Mouse (Mus musculus): ENCODE results near the gene Ercc5.

GRCm38 (mm10) chr1:44161818-44162217 lies 14.3 kb downstream of the Ercc5 start:
- TF ChIP-seq POLR2A (IDR thresholded peaks at IDR 0.05; ENCODE audit: low read depth, low read length) = no peak
- TF ChIP-seq CTCF (conservative IDR thresholded peaks at IDR 0.05; ENCODE audit: insufficient read depth, insufficient read length, low read depth, low read length) = no peak
